18 mouse cellular contexts compared by ENCODE assay signal in genomic region chr9:45401851-45402250, GRCm38 (mm10). TPM values are rescaled to one million over a fixed set of nuclear protein-coding genes. Genes with fewer than 3 reads are reported as not detected.
"Had no signal": no experiment of that assay in that cellular context is flagged by ENCODE, and none has a peak within 500 bp of the region (broad histone marks: within the 10 kb centered on the region; RNA-seq: fewer than 3 reads in every experiment).

No protein-coding gene starts in this region.

- H3K9ac ChIP-seq: hindbrain, embryonic 14.5 days; intestine, embryonic 15.5 days; limb, embryonic 13.5 days; liver, embryonic 14.5 days; neural tube, embryonic 15.5 days; stomach, embryonic 15.5 days had no signal

- H3K4me2 ChIP-seq: hindbrain, embryonic 14.5 days; intestine, embryonic 15.5 days; limb, embryonic 13.5 days; neural tube, embryonic 15.5 days; stomach, embryonic 15.5 days had no signal

- H3K27me3 ChIP-seq: intestine, embryonic 15.5 days; neural tube, embryonic 15.5 days; stomach, embryonic 15.5 days had no signal

- DNase-seq: left cerebral cortex, postnatal 4 days; lung, adult 18-20 months; lung, postnatal 4 days; midbrain, embryonic 14.5 days; right cerebral cortex, postnatal 4 days; thymus, adult 2 months; thymus, postnatal 36 days had no signal

- H3K4me3 ChIP-seq: intestine, embryonic 15.5 days; limb, embryonic 13.5 days; midbrain, embryonic 10.5 days; myocyte; neural tube, embryonic 15.5 days; stomach, embryonic 15.5 days had no signal

- H3K4me1 ChIP-seq: intestine, embryonic 15.5 days; midbrain, embryonic 10.5 days; neural tube, embryonic 15.5 days; stomach, embryonic 15.5 days had no signal

- H3K27ac ChIP-seq: hindbrain, embryonic 14.5 days; intestine, embryonic 15.5 days; limb, embryonic 13.5 days; liver, embryonic 14.5 days; midbrain, embryonic 10.5 days; neural tube, embryonic 15.5 days; stomach, embryonic 15.5 days had no signal

- ATAC-seq: intestine, embryonic 15.5 days; lung, postnatal 0 days had no signal

- H3K9me3 ChIP-seq: intestine, embryonic 15.5 days; limb, embryonic 13.5 days; midbrain, embryonic 10.5 days; neural tube, embryonic 15.5 days; stomach, embryonic 15.5 days had no signal

- H3K36me3 ChIP-seq: intestine, embryonic 15.5 days; limb, embryonic 13.5 days; midbrain, embryonic 10.5 days; neural tube, embryonic 15.5 days; stomach, embryonic 15.5 days had no signal

RNA-seq across cellular contexts. Expression of gene Fxyd2, which starts 2.4 kb away (rescaled TPM):
- total RNA-seq: liver, adult 2 months; megakaryocyte, adult 5-6 weeks had no signal

RNA-seq across cellular contexts. Expression of gene Dscaml1, which starts 24.6 kb away (rescaled TPM):
- total RNA-seq: megakaryocyte, adult 5-6 weeks had no signal
- polyA plus RNA-seq: liver, embryonic 14.5 days; myocyte had no signal
